In genomic region chr10:52159704-52160103, GRCm38 (mm10) we compare ENCODE assay signal across 45 mouse cellular contexts. TPM values are rescaled to one million over a fixed set of nuclear protein-coding genes. Genes with fewer than 3 reads are reported as not detected.
"Had no signal": no experiment of that assay in that cellular context is flagged by ENCODE, and none has a peak within 500 bp of the region (broad histone marks: within the 10 kb centered on the region; RNA-seq: fewer than 3 reads in every experiment).

No protein-coding gene starts in this region.

- DNase-seq: left cerebral cortex, postnatal 4 days; liver; liver, embryonic 13.5 days; liver, postnatal 0 days; lung, adult 18-20 months; lung, adult 2 months; lung, embryonic 14.5 days; lung, postnatal 10 days; lung, postnatal 14 days; lung, postnatal 36 days; lung, postnatal 4 days; midbrain, embryonic 14.5 days had no signal

- H3K9ac ChIP-seq: limb, embryonic 12.5 days; limb, embryonic 13.5 days; limb, embryonic 15.5 days; liver, embryonic 12.5 days; liver, embryonic 13.5 days; liver, embryonic 14.5 days; liver, embryonic 15.5 days; liver, postnatal 0 days; lung, embryonic 14.5 days; lung, embryonic 15.5 days; midbrain, embryonic 12.5 days; midbrain, embryonic 13.5 days; midbrain, embryonic 15.5 days; neural tube, embryonic 12.5 days; neural tube, embryonic 13.5 days had no signal

- H3K27me3 ChIP-seq: limb, embryonic 12.5 days; limb, embryonic 13.5 days; limb, embryonic 15.5 days; liver, embryonic 12.5 days; liver, embryonic 13.5 days; liver, embryonic 15.5 days; lung, embryonic 15.5 days; megakaryocyte, embryonic 14.5 days; midbrain, embryonic 12.5 days; midbrain, embryonic 13.5 days; midbrain, embryonic 15.5 days; neural tube, embryonic 12.5 days; neural tube, embryonic 13.5 days had no signal

- H3K4me1 ChIP-seq: limb, embryonic 10.5 days; limb, embryonic 12.5 days; limb, embryonic 13.5 days; limb, embryonic 15.5 days; liver, embryonic 12.5 days; liver, embryonic 13.5 days; liver, embryonic 15.5 days; lung, embryonic 15.5 days; megakaryocyte, embryonic 14.5 days; midbrain, embryonic 10.5 days; midbrain, embryonic 12.5 days; midbrain, embryonic 13.5 days; midbrain, embryonic 15.5 days; neural tube, embryonic 12.5 days; neural tube, embryonic 13.5 days had no signal

- H3K36me3 ChIP-seq: limb, embryonic 10.5 days; limb, embryonic 12.5 days; limb, embryonic 13.5 days; limb, embryonic 15.5 days; liver, embryonic 12.5 days; liver, embryonic 13.5 days; liver, embryonic 15.5 days; lung, embryonic 15.5 days; midbrain, embryonic 10.5 days; midbrain, embryonic 12.5 days; midbrain, embryonic 13.5 days; midbrain, embryonic 15.5 days; neural tube, embryonic 12.5 days; neural tube, embryonic 13.5 days had no signal

- H3K27ac ChIP-seq: limb, embryonic 10.5 days; limb, embryonic 12.5 days; limb, embryonic 13.5 days; limb, embryonic 15.5 days; liver, embryonic 12.5 days; liver, embryonic 13.5 days; liver, embryonic 14.5 days; liver, embryonic 15.5 days; lung, embryonic 15.5 days; macrophage; midbrain, embryonic 10.5 days; midbrain, embryonic 12.5 days; midbrain, embryonic 13.5 days; midbrain, embryonic 15.5 days; neural tube, embryonic 12.5 days; neural tube, embryonic 13.5 days had no signal

- H3K4me2 ChIP-seq: limb, embryonic 12.5 days; limb, embryonic 13.5 days; limb, embryonic 15.5 days; liver, embryonic 11.5 days; liver, embryonic 12.5 days; liver, embryonic 13.5 days; liver, embryonic 15.5 days; lung, embryonic 14.5 days; lung, embryonic 15.5 days; midbrain, embryonic 11.5 days; midbrain, embryonic 12.5 days; midbrain, embryonic 13.5 days; midbrain, embryonic 15.5 days; neural tube, embryonic 12.5 days; neural tube, embryonic 13.5 days had no signal

- H3K4me3 ChIP-seq: limb, embryonic 10.5 days; limb, embryonic 12.5 days; limb, embryonic 13.5 days; limb, embryonic 15.5 days; liver, embryonic 12.5 days; liver, embryonic 13.5 days; liver, embryonic 15.5 days; lung, embryonic 15.5 days; megakaryocyte, embryonic 14.5 days; midbrain, embryonic 10.5 days; midbrain, embryonic 12.5 days; midbrain, embryonic 13.5 days; midbrain, embryonic 15.5 days; myocyte; neural tube, embryonic 12.5 days; neural tube, embryonic 13.5 days had no signal

- ATAC-seq: liver, embryonic 12.5 days; liver, postnatal 0 days; lung, postnatal 0 days; midbrain, embryonic 13.5 days; midbrain, embryonic 15.5 days; midbrain, embryonic 16.5 days had no signal

- H3K9me3 ChIP-seq: limb, embryonic 10.5 days; limb, embryonic 12.5 days; limb, embryonic 13.5 days; limb, embryonic 15.5 days; liver, embryonic 12.5 days; liver, embryonic 13.5 days; liver, embryonic 15.5 days; lung, embryonic 15.5 days; midbrain, embryonic 10.5 days; midbrain, embryonic 12.5 days; midbrain, embryonic 13.5 days; midbrain, embryonic 15.5 days; neural tube, embryonic 12.5 days; neural tube, embryonic 13.5 days had no signal

RNA-seq across cellular contexts. Expression of gene Ros1, which starts 35.3 kb away (rescaled TPM):
- total RNA-seq: left cerebral cortex, postnatal 10 days; left cerebral cortex, postnatal 14 days; left cerebral cortex, postnatal 25 days; left cerebral cortex, postnatal 36 days; left cerebral cortex, postnatal 4 days; liver, adult 2 months; megakaryocyte progenitor cell, adult 5-6 weeks; megakaryocyte, adult 5-6 weeks; megakaryocyte-erythroid progenitor cell, adult 5-6 weeks; midbrain, postnatal 0 days; monocyte, adult 5-6 weeks had no signal
- polyA plus RNA-seq: limb, embryonic 10.5 days; limb, embryonic 11.5 days; limb, embryonic 12.5 days; limb, embryonic 13.5 days; liver, adult 2 months; liver, embryonic 11.5 days; liver, postnatal 0 days; macrophage; midbrain, embryonic 10.5 days; midbrain, embryonic 11.5 days; midbrain, embryonic 12.5 days; midbrain, embryonic 13.5 days; midbrain, embryonic 14.5 days; midbrain, embryonic 15.5 days; midbrain, embryonic 16.5 days; midbrain, postnatal 0 days; neural tube, embryonic 11.5 days; neural tube, embryonic 12.5 days; neural tube, embryonic 13.5 days had no signal
